Mouse (Mus musculus): Measurements from ENCODE around the gene Vnn3. TPM values are rescaled to one million over a fixed set of nuclear protein-coding genes. Genes with fewer than 3 reads are reported as not detected.

The Vnn3 gene
- polyA plus RNA-seq, 1 experiment from 2014 or later = not detected

DNA sequence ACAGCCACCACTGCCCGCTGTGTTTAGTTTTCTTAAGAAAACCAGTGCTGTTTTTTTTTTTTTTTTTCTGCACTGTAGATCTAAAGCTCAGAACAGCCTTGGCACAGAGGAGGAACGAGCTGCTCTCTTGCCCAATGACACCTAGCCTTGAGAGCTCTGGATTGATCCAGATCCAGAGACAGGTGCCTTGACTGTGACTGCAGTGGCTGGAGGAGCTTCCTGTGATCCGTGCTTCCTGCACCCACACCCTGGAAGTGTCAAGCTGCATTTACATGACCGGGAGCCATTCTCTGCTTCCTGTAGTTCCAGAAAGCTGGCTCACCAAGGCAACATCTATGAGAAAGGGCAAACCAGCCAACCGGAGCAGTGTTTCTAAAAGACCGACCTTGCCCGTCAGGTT is 24.7 kb upstream of the Vnn3 start:
- no peak overlapping the region for H3K27ac ChIP-seq (ENCODE audit: low read length)
- H3K4me1 ChIP-seq (replicated peaks; ENCODE audit: control insufficient read depth, insufficient read depth, low read length) = no peaks in the 10 kb centered on the region
- no peak overlapping the region for H3K4me2 ChIP-seq (ENCODE audit: low read length)
- no peak for ATAC-seq
- H3K27me3 ChIP-seq (replicated peaks; ENCODE audit: control insufficient read depth, insufficient read depth, low read length) = no peaks in the 10 kb centered on the region
- no peaks in the 10 kb centered on the region for H3K9me3 ChIP-seq (ENCODE audit: control insufficient read depth, low read length)
- no peak overlapping the region for H3K4me3 ChIP-seq (replicated peaks; ENCODE audit: low read length)
- WGBS = 93% methylated on average over 7 of the region's 7 CpGs
- H3K36me3 ChIP-seq (ENCODE audit: control insufficient read depth, insufficient read depth) = peaks cover 43% of the 10 kb centered on the region
- H3K9ac ChIP-seq (replicated peaks; ENCODE audit: low read depth, low read length) = no peak overlapping the region

DNA sequence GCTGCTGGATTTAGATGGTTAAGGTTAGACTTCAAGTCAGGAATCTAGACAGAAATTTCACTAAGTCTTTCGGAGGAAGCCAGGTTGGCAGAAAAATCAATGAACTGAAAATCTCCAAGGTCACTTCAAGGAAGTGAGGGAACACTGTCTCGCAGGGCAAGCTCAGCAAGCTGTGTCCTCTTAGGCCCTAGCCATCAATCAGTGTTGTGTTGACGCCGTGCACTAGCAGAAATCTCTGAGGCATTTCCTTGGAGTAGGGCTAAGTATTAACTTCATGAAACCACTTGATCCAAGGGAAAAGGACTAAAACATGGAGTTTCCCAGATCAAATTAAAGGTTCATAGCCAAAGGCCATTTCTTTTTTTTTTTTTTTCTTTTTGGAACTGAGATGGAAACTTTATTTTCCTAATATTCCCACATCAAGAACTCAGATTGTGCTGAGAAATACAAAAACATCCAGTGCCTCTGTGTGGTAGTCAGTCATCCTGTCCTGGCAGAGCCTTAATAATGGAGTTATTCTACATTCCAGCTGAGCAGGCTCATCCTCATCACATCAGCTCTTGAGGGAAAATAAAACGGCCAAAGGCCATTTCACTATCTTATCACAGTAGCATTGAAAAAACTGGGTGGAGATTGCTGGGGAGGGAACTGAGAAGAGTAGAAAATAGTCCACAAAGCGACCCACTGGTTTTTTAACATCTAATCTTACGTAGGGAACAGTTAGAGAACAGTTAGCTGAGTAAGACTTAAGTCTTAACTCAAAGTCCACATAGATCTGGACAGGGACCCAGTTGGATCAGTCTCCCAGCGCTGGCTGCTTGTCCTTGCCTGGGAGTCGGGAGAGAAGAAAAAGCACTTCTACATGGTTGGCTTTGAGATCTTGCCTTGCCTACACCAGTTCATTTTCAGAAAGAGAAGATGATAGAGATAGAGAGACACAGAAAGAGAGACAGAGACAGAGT is 15.0 kb upstream of the Vnn3 start:
- ATAC-seq = no peak
- H3K27me3 ChIP-seq (replicated peaks; ENCODE audit: control insufficient read depth, insufficient read depth, low read length) = no peaks in the 10 kb centered on the region
- no peaks in the 10 kb centered on the region for H3K4me1 ChIP-seq (replicated peaks; ENCODE audit: control insufficient read depth, insufficient read depth, low read length)
- H3K27ac ChIP-seq (ENCODE audit: low read length) = no peak overlapping the region
- no peak overlapping the region for H3K4me2 ChIP-seq (ENCODE audit: low read length)
- 83% methylated on average over 9 of the region's 9 CpGs for WGBS
- H3K9ac ChIP-seq (replicated peaks; ENCODE audit: low read depth, low read length) = no peak overlapping the region
- no peaks in the 10 kb centered on the region for H3K9me3 ChIP-seq (ENCODE audit: control insufficient read depth, low read length)
- H3K36me3 ChIP-seq (ENCODE audit: control insufficient read depth, insufficient read depth) = no peaks in the 10 kb centered on the region
- H3K4me3 ChIP-seq (replicated peaks; ENCODE audit: low read length) = no peak overlapping the region

DNA sequence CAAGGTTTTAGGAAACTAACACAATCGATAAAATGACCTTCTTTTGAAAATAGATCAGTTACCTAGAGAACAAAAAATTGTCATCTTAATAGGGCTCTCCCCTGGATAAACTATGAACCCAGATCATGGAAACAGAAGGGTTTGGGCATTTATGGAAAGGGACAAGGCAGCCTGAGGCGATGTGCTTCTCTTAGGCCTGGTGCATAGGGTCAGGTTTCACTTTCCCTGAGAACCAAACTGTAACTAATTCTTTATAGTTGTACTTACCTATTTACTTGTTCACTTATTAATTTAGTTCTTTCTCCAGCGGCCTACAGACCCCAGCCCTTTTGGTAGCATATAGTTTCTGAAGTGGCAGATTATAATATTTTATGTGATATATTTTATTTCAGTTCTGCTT is 14.1 kb upstream of the Vnn3 start:
- Histone ChIP-seq H3K4me1 (replicated peaks; ENCODE audit: control insufficient read depth, insufficient read depth, low read length) (no peaks in the 10 kb centered on the region), H3K4me3 (replicated peaks; ENCODE audit: low read length) (no peak overlapping the region), H3K9ac (replicated peaks; ENCODE audit: low read depth, low read length) (no peak overlapping the region), H3K27ac (ENCODE audit: low read length) (no peak overlapping the region), H3K9me3 (ENCODE audit: control insufficient read depth, low read length) (no peaks in the 10 kb centered on the region), H3K36me3 (ENCODE audit: control insufficient read depth, insufficient read depth) (no peaks in the 10 kb centered on the region), H3K4me2 (ENCODE audit: low read length) (no peak overlapping the region), H3K27me3 (replicated peaks; ENCODE audit: control insufficient read depth, insufficient read depth, low read length) (no peaks in the 10 kb centered on the region)
- 83% methylated on average over 3 of the region's 3 CpGs for WGBS
- no peak for ATAC-seq

DNA sequence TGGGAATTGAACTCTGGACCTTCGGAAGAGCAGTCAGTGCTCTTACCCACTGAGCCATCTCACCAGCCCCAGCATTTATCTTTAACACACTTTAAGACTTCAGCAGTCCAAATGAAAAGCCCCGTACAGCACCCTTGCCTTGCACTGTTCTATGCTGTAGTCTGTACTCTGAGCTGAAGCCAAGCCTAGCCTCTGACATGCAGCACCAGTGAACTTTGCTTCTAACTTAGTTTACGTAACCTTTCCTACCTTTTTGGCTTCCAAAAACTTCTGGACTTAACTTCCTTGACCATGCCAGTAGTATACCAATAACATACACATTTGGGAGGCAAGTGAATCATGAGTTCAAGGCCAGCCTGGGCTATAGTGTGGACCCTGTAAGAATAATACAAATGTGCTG is 12.4 kb upstream of the Vnn3 start:
- no peak overlapping the region for H3K4me2 ChIP-seq (ENCODE audit: low read length)
- no peaks in the 10 kb centered on the region for H3K4me1 ChIP-seq (replicated peaks; ENCODE audit: control insufficient read depth, insufficient read depth, low read length)
- no peak overlapping the region for H3K27ac ChIP-seq (ENCODE audit: low read length)
- H3K36me3 ChIP-seq (ENCODE audit: control insufficient read depth, insufficient read depth) = no peaks in the 10 kb centered on the region
- H3K27me3 ChIP-seq (replicated peaks; ENCODE audit: control insufficient read depth, insufficient read depth, low read length) = no peaks in the 10 kb centered on the region
- ATAC-seq = no peak
- H3K9ac ChIP-seq (replicated peaks; ENCODE audit: low read depth, low read length) = no peak overlapping the region
- 94% methylated on average over 3 of the region's 3 CpGs for WGBS
- no peaks in the 10 kb centered on the region for H3K9me3 ChIP-seq (ENCODE audit: control insufficient read depth, low read length)
- H3K4me3 ChIP-seq (replicated peaks; ENCODE audit: low read length) = no peak overlapping the region

DNA sequence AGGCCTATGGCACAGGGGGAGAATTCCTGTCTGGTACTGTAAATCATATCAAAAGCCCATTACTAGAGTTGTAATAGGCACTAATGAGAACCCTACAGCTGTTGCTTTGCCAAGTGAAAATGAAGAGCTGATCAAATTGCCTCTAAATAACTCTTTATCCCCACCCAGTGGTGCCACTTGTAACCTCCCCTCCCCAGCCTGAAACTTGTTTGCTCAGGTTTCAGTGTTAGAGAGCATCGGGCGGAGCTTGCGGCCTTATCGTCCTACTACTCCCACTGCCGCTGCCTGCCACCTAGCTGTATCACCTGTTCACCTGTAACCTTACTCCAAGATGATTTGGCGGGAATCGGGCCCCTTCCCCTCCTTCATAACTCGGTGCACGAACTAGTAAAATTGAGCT is 11.9 kb upstream of the Vnn3 start:
- Histone ChIP-seq H3K27me3 (replicated peaks; ENCODE audit: control insufficient read depth, insufficient read depth, low read length) (no peaks in the 10 kb centered on the region), H3K9me3 (ENCODE audit: control insufficient read depth, low read length) (no peaks in the 10 kb centered on the region), H3K27ac (ENCODE audit: low read length) (no peak overlapping the region), H3K4me2 (ENCODE audit: low read length) (no peak overlapping the region), H3K4me3 (replicated peaks; ENCODE audit: low read length) (no peak overlapping the region), H3K4me1 (replicated peaks; ENCODE audit: control insufficient read depth, insufficient read depth, low read length) (no peaks in the 10 kb centered on the region), H3K9ac (replicated peaks; ENCODE audit: low read depth, low read length) (no peak overlapping the region), H3K36me3 (ENCODE audit: control insufficient read depth, insufficient read depth) (no peaks in the 10 kb centered on the region)
- ATAC-seq = no peak
- WGBS = 61% methylated on average over 9 of the region's 9 CpGs

DNA sequence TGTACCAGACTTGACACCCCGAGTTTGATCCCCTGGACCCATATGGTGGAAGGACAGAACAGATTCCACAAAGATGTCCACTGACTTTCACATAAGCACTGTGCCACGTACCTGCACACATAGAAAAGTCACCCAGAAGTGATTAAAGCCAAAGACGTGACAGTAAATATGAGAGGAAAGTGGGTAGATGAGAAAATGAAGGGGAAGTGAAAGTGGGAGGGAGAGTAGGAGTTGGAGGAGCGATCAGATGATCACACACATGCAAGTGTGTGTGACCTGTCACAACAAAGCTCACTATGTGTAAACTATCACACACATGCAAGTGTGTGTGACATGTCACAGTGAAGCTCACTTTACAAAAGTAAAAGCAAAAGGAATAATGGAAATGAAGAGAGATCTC is 10.8 kb upstream of the Vnn3 start:
- WGBS = 75% methylated on average over 4 of the region's 4 CpGs
- no peak for ATAC-seq
- H3K36me3 ChIP-seq (ENCODE audit: control insufficient read depth, insufficient read depth) = no peaks in the 10 kb centered on the region
- no peak overlapping the region for H3K27ac ChIP-seq (ENCODE audit: low read length)
- H3K9me3 ChIP-seq (ENCODE audit: control insufficient read depth, low read length) = no peaks in the 10 kb centered on the region
- H3K4me2 ChIP-seq (ENCODE audit: low read length) = no peak overlapping the region
- H3K4me1 ChIP-seq (replicated peaks; ENCODE audit: control insufficient read depth, insufficient read depth, low read length) = no peaks in the 10 kb centered on the region
- H3K9ac ChIP-seq (replicated peaks; ENCODE audit: low read depth, low read length) = no peak overlapping the region
- H3K4me3 ChIP-seq (replicated peaks; ENCODE audit: low read length) = no peak overlapping the region
- H3K27me3 ChIP-seq (replicated peaks; ENCODE audit: control insufficient read depth, insufficient read depth, low read length) = no peaks in the 10 kb centered on the region

DNA sequence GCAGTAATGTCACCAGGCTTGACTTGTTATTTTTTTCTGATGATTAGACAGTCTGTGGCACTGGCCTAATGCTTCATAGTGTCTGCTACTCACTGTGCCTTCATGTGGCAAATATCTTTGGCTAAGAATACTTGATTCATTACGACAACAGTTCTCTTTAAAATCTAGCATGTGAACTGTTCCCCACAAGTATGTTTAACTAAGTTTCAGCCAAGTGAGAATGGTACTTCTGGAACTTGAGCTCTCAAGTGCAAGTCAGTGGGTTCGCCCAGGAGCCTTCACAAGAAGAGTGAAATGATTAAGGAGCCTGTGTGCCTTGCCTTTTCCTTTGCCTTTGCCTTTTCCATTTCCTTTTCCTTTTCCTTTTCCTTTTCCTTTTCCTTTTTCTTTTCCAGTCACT is 834 bp downstream of the Vnn3 start:
- Histone ChIP-seq H3K27me3 (replicated peaks; ENCODE audit: control insufficient read depth, insufficient read depth, low read length) (no peaks in the 10 kb centered on the region), H3K4me2 (ENCODE audit: low read length) (no peak overlapping the region), H3K9me3 (ENCODE audit: control insufficient read depth, low read length) (no peaks in the 10 kb centered on the region), H3K27ac (ENCODE audit: low read length) (no peak overlapping the region), H3K9ac (replicated peaks; ENCODE audit: low read depth, low read length) (no peak overlapping the region), H3K4me3 (replicated peaks; ENCODE audit: low read length) (no peak overlapping the region), H3K36me3 (ENCODE audit: control insufficient read depth, insufficient read depth) (no peaks in the 10 kb centered on the region), H3K4me1 (replicated peaks; ENCODE audit: control insufficient read depth, insufficient read depth, low read length) (no peaks in the 10 kb centered on the region)
- 83% methylated on average over 2 of the region's 2 CpGs for WGBS
- ATAC-seq = no peak

DNA sequence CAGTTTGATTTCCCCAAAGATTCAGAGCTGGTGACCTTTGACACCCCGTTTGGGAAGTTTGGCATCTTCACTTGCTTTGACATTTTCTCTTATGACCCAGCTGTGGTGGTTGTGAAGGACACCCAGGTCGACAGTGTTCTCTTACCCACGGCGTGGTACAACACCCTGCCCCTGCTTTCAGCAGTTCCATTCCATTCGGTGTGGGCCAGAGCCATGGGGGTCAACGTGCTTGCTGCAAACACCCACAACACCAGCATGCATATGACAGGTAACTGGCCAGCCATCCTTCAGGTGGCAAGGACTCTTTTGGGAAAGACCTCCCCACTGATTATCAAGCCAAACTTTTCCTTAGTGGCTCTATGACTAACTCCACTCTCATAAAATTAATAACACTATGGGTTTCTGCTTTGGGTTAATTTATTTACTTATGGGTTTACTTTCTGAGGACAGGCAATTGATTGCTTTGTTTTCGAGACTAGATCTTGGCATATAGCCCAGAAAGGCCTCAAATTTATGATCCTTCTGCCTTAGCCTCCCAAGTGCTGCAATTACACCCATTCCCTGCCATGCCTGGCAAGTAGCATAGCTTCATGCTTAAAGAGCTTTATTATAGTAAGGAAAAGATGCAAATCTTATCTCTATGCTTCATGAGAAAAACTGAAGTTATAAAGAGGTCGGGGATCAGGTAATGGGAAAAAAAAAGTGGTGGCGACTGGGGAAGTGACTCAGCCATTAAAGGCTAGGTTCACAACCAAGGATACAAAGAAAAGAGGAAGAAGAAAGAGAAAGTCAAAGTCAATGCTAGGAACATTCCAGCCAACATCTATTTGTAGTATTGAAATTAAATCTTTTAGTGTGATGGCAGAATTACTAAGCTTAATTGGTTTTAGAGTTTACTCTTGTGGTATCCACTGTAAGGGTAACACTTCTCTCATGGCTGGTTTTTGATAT is 13.4 kb downstream of the Vnn3 start:
- H3K4me3 ChIP-seq (replicated peaks; ENCODE audit: low read length) = no peak overlapping the region
- no peaks in the 10 kb centered on the region for H3K4me1 ChIP-seq (replicated peaks; ENCODE audit: control insufficient read depth, insufficient read depth, low read length)
- 77% methylated on average over 9 of the region's 9 CpGs for WGBS
- peaks cover 6% of the 10 kb centered on the region; the same call in 1 of the 2 replicates for H3K9me3 ChIP-seq (ENCODE audit: control insufficient read depth, low read length)
- no peak overlapping the region for H3K27ac ChIP-seq (ENCODE audit: low read length)
- H3K27me3 ChIP-seq (replicated peaks; ENCODE audit: control insufficient read depth, insufficient read depth, low read length) = no peaks in the 10 kb centered on the region
- ATAC-seq = no peak
- no peak overlapping the region for H3K9ac ChIP-seq (replicated peaks; ENCODE audit: low read depth, low read length)
- H3K36me3 ChIP-seq (ENCODE audit: control insufficient read depth, insufficient read depth) = no peaks in the 10 kb centered on the region
- H3K4me2 ChIP-seq (ENCODE audit: low read length) = no peak overlapping the region

DNA sequence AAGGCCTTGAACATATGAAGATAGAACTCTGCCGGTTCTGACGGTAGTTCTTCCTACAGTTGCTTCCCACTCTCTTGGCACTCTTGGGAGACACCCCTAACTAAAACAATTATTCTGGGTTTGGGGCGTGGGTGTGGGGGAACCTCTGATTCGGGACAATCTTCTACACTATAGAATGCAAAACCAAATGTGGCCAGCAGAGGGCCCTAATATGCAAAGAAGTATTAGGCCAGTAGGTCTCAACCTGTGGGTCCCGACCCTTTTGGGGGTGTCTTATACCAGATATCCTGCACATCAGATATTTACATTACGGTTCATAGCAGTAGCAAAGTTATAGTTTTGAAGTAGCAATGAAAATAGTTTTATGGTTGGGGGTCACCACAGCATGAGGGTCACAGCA is 29.4 kb downstream of the Vnn3 start:
- no peaks in the 10 kb centered on the region for H3K4me1 ChIP-seq (replicated peaks; ENCODE audit: control insufficient read depth, insufficient read depth, low read length)
- no peak overlapping the region for H3K9ac ChIP-seq (replicated peaks; ENCODE audit: low read depth, low read length)
- H3K27ac ChIP-seq (ENCODE audit: low read length) = no peak overlapping the region
- no peak overlapping the region for H3K4me2 ChIP-seq (ENCODE audit: low read length)
- no peaks in the 10 kb centered on the region for H3K27me3 ChIP-seq (replicated peaks; ENCODE audit: control insufficient read depth, insufficient read depth, low read length)
- WGBS = 92% methylated on average over 6 of the region's 6 CpGs
- no peak for ATAC-seq
- no peak overlapping the region for H3K4me3 ChIP-seq (replicated peaks; ENCODE audit: low read length)
- no peaks in the 10 kb centered on the region for H3K9me3 ChIP-seq (ENCODE audit: control insufficient read depth, low read length)
- no peaks in the 10 kb centered on the region for H3K36me3 ChIP-seq (ENCODE audit: control insufficient read depth, insufficient read depth)
